Mouse (Mus musculus) monocyte, adult 5-6 weeks (primary cell): Measurements from ENCODE around the gene Sept10. TPM values are rescaled to one million over a fixed set of nuclear protein-coding genes. Genes with fewer than 3 reads are reported as not detected.

Experiments used
- ATAC-seq: fragments of 153-309, 156-312 bp; replicated peaks from 2 replicates; pipeline ENCODE4 v1.8.0; 2017; ENCODE audit warnings: mild to moderate bottlenecking; ENCODE audit not compliant: low TSS enrichment, insufficient number of reproducible peaks, severe bottlenecking, poor library complexity, low FRiP score
- total RNA-seq: library from RNA; stranded (forward); fragments of 200-1000, 200-491, 200-594 nt; gene quantifications from 3 replicates; pipeline ENCODE4 v1.2.3, GENCODE M21; 2017

Sept10 gene
- total RNA-seq, 1 experiment from 2014 or later: 33.3 TPM

GRCm38 (mm10) chr10:59150938-59151657 is 70.5 kb downstream of the Sept10 start:
- no peak for ATAC-seq

GRCm38 (mm10) chr10:59149956-59150383 is 71.7 kb downstream of the Sept10 start:
- no peak for ATAC-seq

- ATAC-seq: no peak
Observed at GRCm38 (mm10) chr10:59133478-59134009, 88.1 kb downstream of the Sept10 start.

DNA sequence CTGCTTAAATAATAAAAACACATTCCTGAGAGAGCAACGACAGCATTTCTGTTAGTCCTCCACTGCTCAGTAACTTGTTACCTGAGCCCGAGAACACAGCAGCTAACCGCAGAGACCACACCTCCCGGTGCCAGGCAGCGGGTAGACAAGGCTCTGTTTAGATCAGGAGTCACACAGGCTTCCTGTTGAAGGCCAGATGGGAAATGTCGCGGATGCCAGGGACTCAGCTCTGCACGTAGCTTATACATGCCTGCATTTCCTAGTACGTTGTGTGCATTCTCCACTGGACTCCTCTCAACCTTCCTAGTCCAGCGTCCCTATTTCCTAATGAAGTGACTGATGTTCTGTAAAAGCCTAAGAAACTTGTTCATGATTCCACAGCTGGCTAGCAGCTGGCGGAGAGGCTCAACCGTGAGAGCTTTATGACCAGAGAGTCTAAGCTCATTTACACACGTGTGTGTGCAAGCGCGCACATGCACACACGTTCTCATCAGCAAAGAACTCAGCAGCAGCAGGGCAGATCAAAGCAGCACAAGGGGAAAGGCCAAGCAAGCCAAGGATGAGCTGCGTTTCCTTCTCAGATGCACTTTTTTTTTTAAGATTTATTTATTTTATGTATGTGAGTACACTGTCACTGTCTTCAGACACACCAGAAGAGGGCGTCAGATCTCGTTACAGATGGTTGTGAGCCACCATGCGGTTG is 89.6 kb downstream of the Sept10 start:
- ATAC-seq: no peak

DNA sequence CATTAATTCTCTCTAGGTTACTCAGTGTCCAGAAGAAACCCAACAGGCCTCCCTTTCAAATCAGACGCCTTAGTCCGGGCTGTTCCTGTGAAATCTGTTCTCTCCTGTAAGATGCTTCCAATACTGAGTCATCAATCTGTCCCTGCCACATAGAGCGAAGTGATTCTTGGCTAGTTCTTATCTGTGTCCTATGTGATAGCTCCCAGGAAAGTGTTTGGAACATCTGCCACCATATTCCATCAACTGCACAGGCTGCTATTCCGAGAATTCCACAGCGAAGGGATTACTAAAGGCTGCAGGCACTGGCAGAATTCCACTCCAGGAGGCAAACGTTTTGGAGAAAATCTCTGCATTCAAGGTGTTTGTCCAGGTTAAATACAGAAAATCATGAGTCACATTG is 94.0 kb downstream of the Sept10 start:
- ATAC-seq: no peak

DNA sequence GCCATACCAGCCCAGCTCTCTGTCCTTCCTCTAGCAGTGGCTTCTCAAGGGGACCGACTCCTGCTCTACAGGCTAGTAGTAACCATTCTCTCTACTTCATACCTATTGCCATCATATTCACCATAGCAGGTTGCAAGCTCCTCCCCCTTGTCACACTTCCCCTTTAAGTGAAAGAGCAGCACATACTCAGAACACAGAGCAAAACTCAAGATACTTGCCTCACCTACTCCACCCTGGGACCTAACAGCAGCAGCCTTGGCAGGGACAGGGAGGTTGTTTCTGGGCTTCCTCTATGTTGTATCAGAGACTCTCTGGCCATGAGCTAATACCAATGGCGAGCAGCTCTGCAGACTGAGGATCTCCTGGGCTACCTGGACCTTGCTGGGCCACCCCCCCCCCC is 96.2 kb downstream of the Sept10 start:
- ATAC-seq: no peak

DNA sequence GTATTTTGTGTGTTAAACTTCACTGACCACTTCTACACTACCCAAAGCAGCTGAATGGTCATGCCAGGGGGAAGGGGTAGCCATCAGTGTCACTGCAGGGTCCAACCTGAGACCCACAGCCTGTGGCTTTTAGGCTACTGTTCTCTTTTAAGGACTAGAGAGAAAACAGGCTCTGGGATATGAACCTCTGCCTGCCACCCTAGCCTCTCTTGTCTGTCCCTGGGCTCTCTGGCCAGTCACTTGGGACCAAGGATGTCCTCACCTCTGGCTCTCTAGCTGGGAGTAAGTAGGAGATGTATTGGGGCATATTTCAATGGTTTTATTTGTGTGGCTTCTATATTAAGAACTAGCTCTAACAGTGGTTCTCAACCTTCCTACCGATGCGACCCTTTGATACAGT is 101.8 kb downstream of the Sept10 start:
- ATAC-seq: no peak

GRCm38 (mm10) chr10:59119001-59119400 is 102.6 kb downstream of the Sept10 start:
- no peak for ATAC-seq

DNA sequence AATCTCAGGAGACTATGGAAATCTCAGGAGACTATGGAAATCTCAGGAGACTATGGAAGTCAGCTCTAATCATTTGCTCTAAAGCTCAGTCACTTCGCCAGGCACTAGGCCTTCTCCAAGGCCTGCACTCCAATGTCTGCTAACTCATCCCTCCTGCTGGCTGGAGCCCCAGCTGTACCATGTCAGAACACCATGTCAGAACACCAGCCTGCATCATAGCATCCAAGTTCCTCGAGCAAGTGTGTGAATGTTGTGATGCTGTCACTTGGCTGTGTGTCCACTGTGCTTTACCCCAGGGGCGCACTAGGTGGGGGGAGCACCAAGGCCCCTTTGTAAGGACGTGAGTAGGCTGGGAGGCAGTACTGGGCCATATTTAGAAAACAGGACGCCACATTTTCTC is 104.1 kb downstream of the Sept10 start:
- no peak for ATAC-seq

DNA sequence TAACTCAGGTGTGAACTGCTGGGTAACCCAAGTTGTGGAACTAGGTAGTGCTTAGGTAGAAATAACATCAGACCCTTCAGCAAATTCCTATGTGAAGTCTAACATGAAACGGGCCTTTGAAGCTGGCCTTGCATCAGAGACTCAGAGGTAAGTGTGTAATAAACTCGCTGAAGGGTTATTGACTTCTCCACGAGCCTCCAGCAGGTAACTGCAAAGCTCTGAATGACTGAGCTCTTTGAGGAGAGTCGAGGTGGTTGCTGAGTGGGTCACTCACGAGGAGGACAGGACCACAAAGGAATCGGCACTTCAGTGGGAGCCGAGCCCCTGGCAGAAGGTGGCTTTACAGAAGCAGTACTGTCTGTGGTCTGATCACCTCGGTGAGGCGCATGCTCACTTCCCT is 105.3 kb downstream of the Sept10 start:
- ATAC-seq: no peak

GRCm38 (mm10) chr10:59115691-59116090 is 106.0 kb downstream of the Sept10 start:
- ATAC-seq: no peak

- ATAC-seq: no peak
Observed at GRCm38 (mm10) chr10:59114535-59115291, 106.9 kb downstream of the Sept10 start.

DNA sequence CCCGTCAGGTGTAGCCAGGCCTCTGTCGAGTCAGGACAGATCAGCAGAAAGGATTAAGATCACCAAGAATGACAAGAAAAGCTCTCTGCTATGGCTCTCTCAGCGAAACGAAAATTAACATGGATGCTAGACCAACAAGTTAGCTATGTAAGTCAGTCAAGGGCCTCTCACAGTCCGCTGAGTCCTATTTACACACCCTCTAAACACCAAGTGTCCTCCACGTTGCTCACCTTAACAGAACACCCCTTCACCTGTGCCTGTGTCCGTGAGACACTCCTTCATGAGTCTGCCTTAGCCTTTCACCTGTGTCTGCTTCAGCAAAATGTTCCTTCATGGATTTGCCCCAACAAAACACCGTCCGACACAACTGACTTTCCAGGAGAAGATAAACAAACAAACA is 108.3 kb downstream of the Sept10 start:
- no peak for ATAC-seq

DNA sequence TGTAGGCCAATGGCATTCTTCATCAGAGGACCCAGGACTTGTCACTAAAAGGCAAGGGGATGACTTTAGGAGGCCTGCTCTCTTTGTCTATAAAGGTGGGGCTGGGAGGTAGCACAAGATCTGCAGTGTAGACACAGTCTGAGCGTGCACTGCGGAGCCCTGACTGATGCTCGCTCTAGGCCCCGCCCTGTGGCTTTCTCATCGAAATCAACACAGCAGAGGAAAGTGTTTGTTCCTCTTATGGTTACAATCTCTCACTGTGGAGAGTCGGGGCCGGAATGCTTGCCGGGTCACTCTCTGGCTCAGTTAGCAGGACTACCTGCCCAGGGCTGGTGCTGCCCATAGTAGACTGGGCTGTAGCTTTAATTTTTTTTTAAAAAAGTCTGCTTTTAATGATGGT is 108.9 kb downstream of the Sept10 start:
- ATAC-seq: no peak

- no peak for ATAC-seq
Observed at GRCm38 (mm10) chr10:59110386-59110785, 111.3 kb downstream of the Sept10 start.

GRCm38 (mm10) chr10:59109015-59109414 is 112.6 kb downstream of the Sept10 start:
- 0 out of 2 replicates have a peak, but pooled peaks have one; percentile 30 for ATAC-seq

DNA sequence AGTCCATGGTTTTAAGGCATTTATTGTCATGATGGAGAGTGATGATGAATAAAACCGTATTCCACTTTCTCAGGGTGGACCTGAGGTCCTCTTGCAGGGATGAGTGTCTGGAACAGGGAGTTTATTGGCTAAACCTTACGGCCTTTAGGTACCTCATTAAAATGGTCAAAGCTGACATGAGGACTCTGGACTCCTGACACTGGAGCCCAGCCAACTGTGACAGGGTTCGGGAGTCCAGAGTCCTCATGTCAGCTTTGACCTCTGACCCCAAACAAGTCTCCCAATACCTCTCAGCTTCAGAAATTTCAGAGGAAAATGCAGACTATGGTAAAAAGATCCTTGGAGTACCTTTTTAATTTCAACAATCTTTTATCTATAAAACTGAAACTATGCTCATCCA is 115.0 kb downstream of the Sept10 start:
- no peak for ATAC-seq

DNA sequence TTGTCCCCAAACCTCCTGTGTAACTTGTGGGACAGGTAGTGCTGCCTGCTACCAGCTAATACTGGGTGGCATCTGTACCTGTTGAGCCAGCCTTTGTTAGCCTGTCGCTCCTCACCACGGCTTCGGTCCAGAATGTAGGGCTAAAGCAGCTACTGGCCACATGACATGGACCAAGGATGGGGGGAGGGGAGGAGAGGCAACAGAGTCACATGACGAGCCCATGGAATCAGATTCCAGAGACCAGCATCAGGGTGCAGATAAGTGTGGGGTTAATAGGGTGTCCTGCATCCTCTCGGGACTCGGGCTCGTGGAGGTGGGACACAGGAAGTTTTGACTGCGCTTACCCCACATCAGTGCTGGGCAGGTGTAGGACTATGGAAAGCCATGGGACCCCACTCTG is 115.8 kb downstream of the Sept10 start:
- no peak for ATAC-seq

- ATAC-seq: no peak
Observed at GRCm38 (mm10) chr10:59104683-59105082, 117.0 kb downstream of the Sept10 start.
